Comparison of ENCODE assay signal across 8 mouse cellular contexts in the genomic region with DNA sequence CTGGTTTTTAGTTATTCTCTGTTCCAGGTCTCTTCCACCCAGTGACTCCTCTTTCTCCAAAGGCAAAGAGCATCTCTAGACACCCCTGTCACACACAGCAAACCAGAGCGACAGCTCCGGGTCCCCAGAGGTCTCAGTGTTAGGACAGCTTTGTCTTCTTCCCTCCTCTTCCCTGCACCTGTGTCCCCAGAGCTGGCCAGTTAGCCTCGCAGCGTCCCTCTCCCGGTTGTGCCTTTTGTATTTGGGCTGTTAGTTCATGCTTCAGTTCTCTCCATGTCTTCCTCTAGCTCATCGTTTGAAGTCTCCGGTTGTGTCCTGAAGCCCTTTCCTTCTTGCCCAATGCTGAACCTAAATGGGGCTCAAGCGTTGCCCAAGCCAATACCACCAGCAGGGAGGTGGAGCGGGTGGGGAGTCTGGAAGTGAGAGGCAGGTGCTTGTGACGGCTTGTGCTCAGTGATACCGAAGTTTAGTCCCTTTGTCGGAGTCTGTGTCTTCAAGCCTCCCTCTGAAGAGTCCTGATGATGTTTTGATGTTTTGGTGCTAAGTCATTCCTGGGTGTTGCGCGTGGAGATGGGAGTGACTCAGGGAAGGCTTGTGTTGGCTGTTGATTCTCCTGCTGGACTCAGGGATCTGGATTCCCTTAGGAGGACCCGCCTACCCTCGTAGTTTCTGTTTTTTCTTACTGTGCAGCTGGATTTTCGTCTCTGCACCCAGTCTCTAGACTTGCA. TPM values are rescaled to one million over a fixed set of nuclear protein-coding genes. Genes with fewer than 3 reads are reported as not detected.
DNase-seq lines count a peak whose midpoint lies in the region; ATAC-seq and TF ChIP-seq lines count a peak whose summit lies in the region.

No protein-coding gene starts in this region.

- TF ChIP-seq CTCF in spleen, adult 2 months (IDR thresholded peaks at IDR 0.05; ENCODE audit: extremely low read depth, insufficient read depth, insufficient read length, insufficient replicate concordance), result no peak
- no peak for TF ChIP-seq CTCF in hindbrain, postnatal 0 days (IDR thresholded peaks at IDR 0.05; ENCODE audit: low read depth)

- WGBS in spleen, adult 2 months, result 9% methylated on average over 17 of the region's 17 CpGs
- 5% methylated on average over 17 of the region's 17 CpGs for WGBS in hindbrain, postnatal 0 days
- 8% methylated on average over 17 of the region's 17 CpGs for WGBS in limb, embryonic 14.5 days
- 2% methylated on average over 17 of the region's 17 CpGs for WGBS in midbrain, embryonic 16.5 days

- TF ChIP-seq POLR2A in spleen, adult 2 months (IDR thresholded peaks at IDR 0.05; ENCODE audit: low read depth, low read length), result no peak
- no peak for TF ChIP-seq POLR2A in limb, embryonic 14.5 days (IDR thresholded peaks at IDR 0.05; ENCODE audit: borderline replicate concordance, extremely low read depth, insufficient read depth, insufficient read length)

- H3K27me3 ChIP-seq in spleen, adult 2 months (ENCODE audit: control insufficient read depth, insufficient read depth, low read length), result no peaks in the 10 kb centered on the region
- no peaks in the 10 kb centered on the region for H3K27me3 ChIP-seq in hindbrain, postnatal 0 days (ENCODE audit: insufficient read depth, low read length)
- H3K27me3 ChIP-seq in limb, embryonic 14.5 days (ENCODE audit: control insufficient read depth, insufficient read depth, low read length), result no peaks in the 10 kb centered on the region
- no peaks in the 10 kb centered on the region for H3K27me3 ChIP-seq in midbrain, embryonic 16.5 days (ENCODE audit: control insufficient read depth, insufficient read depth, low read depth, low read length)

- peak; percentile 34 for ATAC-seq in hindbrain, postnatal 0 days
- no peak for ATAC-seq in limb, embryonic 14.5 days (ENCODE audit: low FRiP score, low read depth)
- ATAC-seq in midbrain, embryonic 16.5 days, result peak; percentile 40
- ATAC-seq in monocyte, adult 5-6 weeks (replicated peaks; ENCODE audit: insufficient number of reproducible peaks, low FRiP score, low TSS enrichment, poor library complexity, severe bottlenecking), result no peak; the same call in 1 of the 2 replicates

- H3K4me2 ChIP-seq in hindbrain, postnatal 0 days (ENCODE audit: low read depth, low read length), result peak overlapping the region; percentile 95
- peak overlapping the region; percentile 94 for H3K4me2 ChIP-seq in limb, embryonic 14.5 days (replicated peaks; ENCODE audit: low read depth, low read length, severe bottlenecking)
- peak overlapping the region; percentile 92 for H3K4me2 ChIP-seq in midbrain, embryonic 16.5 days (ENCODE audit: low read length)

- no peak for DNase-seq in spleen, adult 2 months (ENCODE audit: low read depth in 1 of 2, low spot score in 2 of 2)
- DNase-seq in spleen, adult 18-20 months, result no peak
- DNase-seq in adrenal gland, postnatal 10 days, result peak; percentile 25
- peak; percentile 27 for DNase-seq in fibroblast of lung, adult 2 months (ENCODE audit: low read depth)
- DNase-seq in hindbrain, postnatal 0 days (ENCODE audit: low spot score), result peak; percentile 11
- DNase-seq in limb, embryonic 14.5 days (ENCODE audit: low spot score), result no peak

- H3K4me3 ChIP-seq in spleen, adult 2 months (ENCODE audit: extremely low read depth, insufficient read depth, insufficient read length), result peak overlapping the region; percentile 78
- H3K4me3 ChIP-seq in hindbrain, postnatal 0 days (ENCODE audit: low read length), result peak overlapping the region; percentile 86
- peak overlapping the region; percentile 81 for H3K4me3 ChIP-seq in limb, embryonic 14.5 days (replicated peaks; ENCODE audit: low read length)
- peak overlapping the region; percentile 88 for H3K4me3 ChIP-seq in midbrain, embryonic 16.5 days (ENCODE audit: low read depth, low read length)

- no peaks in the 10 kb centered on the region for H3K9me3 ChIP-seq in hindbrain, postnatal 0 days (ENCODE audit: low read length)
- H3K9me3 ChIP-seq in limb, embryonic 14.5 days (ENCODE audit: control insufficient read depth, low read length), result no peaks in the 10 kb centered on the region
- H3K9me3 ChIP-seq in midbrain, embryonic 16.5 days (replicated peaks; ENCODE audit: control insufficient read depth, low read length, poor library complexity, severe bottlenecking), result no peaks in the 10 kb centered on the region

- no peaks in the 10 kb centered on the region for H3K36me3 ChIP-seq in spleen, adult 2 months (ENCODE audit: control insufficient read depth, insufficient read depth, low read length)
- H3K36me3 ChIP-seq in hindbrain, postnatal 0 days (ENCODE audit: insufficient read depth, low read length), result no peaks in the 10 kb centered on the region
- no peaks in the 10 kb centered on the region for H3K36me3 ChIP-seq in limb, embryonic 14.5 days (ENCODE audit: control insufficient read depth, insufficient read depth, low read length)
- no peaks in the 10 kb centered on the region for H3K36me3 ChIP-seq in midbrain, embryonic 16.5 days (ENCODE audit: control insufficient read depth, insufficient read depth, low read length)

- no peak overlapping the region for H3K27ac ChIP-seq in spleen, adult 2 months (ENCODE audit: insufficient read depth, low read length)
- peak overlapping the region; percentile 89 for H3K27ac ChIP-seq in hindbrain, postnatal 0 days
- H3K27ac ChIP-seq in limb, embryonic 14.5 days (replicated peaks; ENCODE audit: low read depth, low read length), result 0 out of 2 replicates have a peak overlapping the region, but pooled peaks have one; percentile 39
- H3K27ac ChIP-seq in midbrain, embryonic 16.5 days (ENCODE audit: low read length), result peak overlapping the region; percentile 88

- peaks cover 7% of the 10 kb centered on the region; the same call in 1 of the 2 replicates for H3K4me1 ChIP-seq in spleen, adult 2 months (ENCODE audit: control insufficient read depth, insufficient read depth, insufficient read length)
- peaks cover 9% of the 10 kb centered on the region for H3K4me1 ChIP-seq in hindbrain, postnatal 0 days (ENCODE audit: insufficient read depth, low read length)
- peaks cover 10% of the 10 kb centered on the region for H3K4me1 ChIP-seq in limb, embryonic 14.5 days (ENCODE audit: control insufficient read depth, insufficient read depth, low read length)
- peaks cover 12% of the 10 kb centered on the region for H3K4me1 ChIP-seq in midbrain, embryonic 16.5 days (ENCODE audit: control insufficient read depth, insufficient read depth, low read length)

- H3K9ac ChIP-seq in hindbrain, postnatal 0 days (replicated peaks; ENCODE audit: low read length), result peak overlapping the region; percentile 81
- H3K9ac ChIP-seq in limb, embryonic 14.5 days (ENCODE audit: low read depth, low read length, severe bottlenecking), result peak overlapping the region; percentile 78
- peak overlapping the region; percentile 88 for H3K9ac ChIP-seq in midbrain, embryonic 16.5 days (ENCODE audit: low read depth, low read length)

RNA-seq across cellular contexts. Expression of gene Snx29, which starts 0.8 kb away (rescaled TPM):
- 13.6 and 14.3 TPM in 2 replicates for polyA plus RNA-seq in spleen, adult 2 months (2012; rRNA removed)
- total RNA-seq in adrenal gland, postnatal 10 days (2021), result 10 to 100 TPM; 14.7 to 19.7 TPM
- 18.7 and 19.5 TPM in 2 replicates for total RNA-seq in hindbrain, postnatal 0 days (2014; rRNA removed)
- polyA plus RNA-seq in hindbrain, postnatal 0 days (2015; fragmentation: Nextera tagmentation; extraction: Ambion mirVana), result 8.2 and 8.4 TPM in 2 replicates
- polyA plus RNA-seq in limb, embryonic 14.5 days (2012; rRNA removed), result 4.9 and 6.7 TPM in 2 replicates
- 9.3 and 11.2 TPM in 2 replicates for polyA plus RNA-seq in limb, embryonic 14.5 days (2014; fragmentation: Nextera tagmentation; extraction: Ambion mirVana)
- polyA plus RNA-seq in midbrain, embryonic 16.5 days (2015; fragmentation: Nextera tagmentation; extraction: Ambion mirVana), result 16.8 and 19.3 TPM in 2 replicates
- total RNA-seq in monocyte, adult 5-6 weeks (2017), result 24.1 to 27.7 TPM (median 25.3 TPM) in 3 replicates

RNA-seq across cellular contexts. Expression of gene Tnfrsf17, which starts 9.9 kb away (rescaled TPM):
- 4.0 and 4.6 TPM in 2 replicates for polyA plus RNA-seq in spleen, adult 2 months (2012; rRNA removed)
- not detected for total RNA-seq in adrenal gland, postnatal 10 days (2021)
- 0.42 and 0.54 TPM in 2 replicates for total RNA-seq in hindbrain, postnatal 0 days (2014; rRNA removed)
- polyA plus RNA-seq in hindbrain, postnatal 0 days (2015; fragmentation: Nextera tagmentation; extraction: Ambion mirVana), result not detected in 2 replicates
- 0.18 TPM in 1 of 2 replicates, not detected in the other for polyA plus RNA-seq in limb, embryonic 14.5 days (2012; rRNA removed)
- polyA plus RNA-seq in limb, embryonic 14.5 days (2014; fragmentation: Nextera tagmentation; extraction: Ambion mirVana), result 0.23 and 0.25 TPM in 2 replicates
- not detected in 2 replicates for polyA plus RNA-seq in midbrain, embryonic 16.5 days (2015; fragmentation: Nextera tagmentation; extraction: Ambion mirVana)
- total RNA-seq in monocyte, adult 5-6 weeks (2017), result 1.3 to 11.9 TPM (median 3.0 TPM) in 3 replicates

Comparison
In these comparisons a context has a peak if more than half of its experiments do, and no peak if none do; other contexts are left out.
1. DNase-seq: peak in adrenal gland, postnatal 10 days (single experiment), fibroblast of lung, adult 2 months (single experiment) and hindbrain, postnatal 0 days (single experiment); none in spleen, adult 2 months (0 of 2), spleen, adult 18-20 months (0 of 2) and limb, embryonic 14.5 days (single experiment).
2. ATAC-seq: peak in hindbrain, postnatal 0 days (single experiment) and midbrain, embryonic 16.5 days (single experiment); none in limb, embryonic 14.5 days (single experiment) and monocyte, adult 5-6 weeks (single experiment).
3. Peak in every context shown above with its lines, with median percentiles within 50 percentile points of each other: H3K4me3 ChIP-seq, H3K4me2 ChIP-seq and H3K9ac ChIP-seq.